Mouse (Mus musculus): ENCODE results near the gene Abhd12b.

Gene Abhd12b

DNA sequence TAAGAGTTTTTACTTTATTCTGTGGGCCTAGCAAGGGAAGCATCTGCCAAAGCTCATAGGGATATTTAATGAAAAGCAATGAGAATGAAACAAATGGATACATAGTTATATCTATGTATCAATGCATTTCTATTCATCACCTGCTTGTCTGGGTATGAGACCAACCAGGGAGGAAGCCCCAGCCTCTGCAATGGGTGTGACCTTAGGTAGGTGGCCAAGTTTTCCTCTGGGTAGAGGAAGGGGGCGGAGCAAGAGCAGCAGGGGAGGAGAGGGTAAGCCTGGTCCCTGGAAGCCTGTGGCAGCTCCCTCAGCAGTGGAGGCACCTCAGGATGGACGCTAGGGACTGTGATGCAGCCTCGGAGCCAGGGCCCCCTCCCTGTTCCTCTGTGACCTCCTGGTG lies at the start of gene Abhd12b:
Gene Abhd12b, plus strand, starts transcription at position 301 of the 400 bp plus-strand sequence.
- no peak for DNase-seq (ENCODE audit: low spot score in 2 of 2)

- DNase-seq (ENCODE audit: low spot score in 2 of 2) = no peak
Observed at GRCm38 (mm10) chr12:70104199-70104598, 49.7 kb upstream of the Abhd12b start.

GRCm38 (mm10) chr12:70104776-70105420 lies 49.0 kb upstream of the Abhd12b start:
- no peak for DNase-seq (ENCODE audit: low spot score in 2 of 2)

- no peak for DNase-seq (ENCODE audit: low spot score in 2 of 2)
Observed at GRCm38 (mm10) chr12:70105885-70106284, 48.1 kb upstream of the Abhd12b start.

DNA sequence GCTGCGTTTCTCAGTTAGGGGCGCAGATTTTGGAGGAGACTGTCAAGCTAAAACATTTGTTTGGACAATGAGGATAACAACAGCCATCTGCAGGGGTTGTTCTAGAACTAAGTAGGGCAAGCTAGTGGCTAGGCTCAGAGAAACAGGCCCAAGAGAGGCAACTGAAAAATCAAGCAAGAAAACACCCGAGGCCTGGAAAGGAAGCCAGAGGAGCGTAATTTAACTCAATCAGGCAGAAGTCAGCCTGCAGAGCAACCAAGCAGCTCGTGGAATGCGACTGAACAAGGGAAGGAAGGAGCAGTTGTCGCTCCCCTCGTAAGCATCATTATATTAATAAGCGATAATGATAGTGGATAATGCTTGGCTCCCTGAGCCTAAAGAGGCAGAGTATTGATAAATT lies 47.4 kb upstream of the Abhd12b start:
- no peak for DNase-seq (ENCODE audit: low spot score in 2 of 2)

- DNase-seq (ENCODE audit: low spot score in 2 of 2) = no peak
Observed at GRCm38 (mm10) chr12:70108104-70108503, 45.8 kb upstream of the Abhd12b start.

DNA sequence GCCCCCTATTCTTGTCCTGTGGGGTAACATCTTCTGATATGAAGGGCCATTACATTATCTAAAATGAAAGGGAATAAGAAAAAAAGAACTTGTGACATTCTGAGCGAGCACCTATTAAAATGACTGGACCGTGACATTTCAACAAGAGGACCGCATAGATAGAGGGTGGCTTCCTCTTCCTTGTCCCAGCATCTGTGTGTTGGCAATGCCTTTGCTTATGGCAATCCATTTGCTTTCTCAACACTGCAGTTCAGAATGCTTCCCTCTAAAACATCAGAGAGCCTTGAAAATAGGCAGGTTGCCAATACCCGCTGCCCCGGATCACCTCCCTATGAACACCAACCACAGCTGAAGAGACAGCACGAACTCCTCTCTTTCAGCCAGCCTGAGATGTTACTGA lies 44.0 kb upstream of the Abhd12b start:
- DNase-seq (ENCODE audit: low spot score in 2 of 2) = peak in 1 of 2 experiments; percentile 28

- DNase-seq (ENCODE audit: low spot score in 2 of 2) = peak; percentile 56 to 76
Observed at GRCm38 (mm10) chr12:70110375-70111116, 43.4 kb upstream of the Abhd12b start.

- DNase-seq (ENCODE audit: low spot score in 2 of 2) = no peak
Observed at GRCm38 (mm10) chr12:70111117-70111366, 42.9 kb upstream of the Abhd12b start.

GRCm38 (mm10) chr12:70111367-70112089 lies 42.4 kb upstream of the Abhd12b start:
- peak in 1 of 2 experiments; percentile 70 for DNase-seq (ENCODE audit: low spot score in 2 of 2)

GRCm38 (mm10) chr12:70112090-70112383 lies 41.9 kb upstream of the Abhd12b start:
- DNase-seq (ENCODE audit: low spot score in 2 of 2) = peak in 1 of 2 experiments; percentile 33

- peak in 1 of 2 experiments; percentile 39 for DNase-seq (ENCODE audit: low spot score in 2 of 2)
Observed at GRCm38 (mm10) chr12:70113351-70113750, 40.6 kb upstream of the Abhd12b start, which contains the start of gene Nin. TSS of gene Nin (minus strand) at chr12:70113717.

GRCm38 (mm10) chr12:70117146-70117545 lies 36.8 kb upstream of the Abhd12b start:
- no peak for DNase-seq (ENCODE audit: low spot score in 2 of 2)

GRCm38 (mm10) chr12:70118721-70119345 lies 35.1 kb upstream of the Abhd12b start:
- peak; percentile 62 to 83 for DNase-seq (ENCODE audit: low spot score in 2 of 2)

DNA sequence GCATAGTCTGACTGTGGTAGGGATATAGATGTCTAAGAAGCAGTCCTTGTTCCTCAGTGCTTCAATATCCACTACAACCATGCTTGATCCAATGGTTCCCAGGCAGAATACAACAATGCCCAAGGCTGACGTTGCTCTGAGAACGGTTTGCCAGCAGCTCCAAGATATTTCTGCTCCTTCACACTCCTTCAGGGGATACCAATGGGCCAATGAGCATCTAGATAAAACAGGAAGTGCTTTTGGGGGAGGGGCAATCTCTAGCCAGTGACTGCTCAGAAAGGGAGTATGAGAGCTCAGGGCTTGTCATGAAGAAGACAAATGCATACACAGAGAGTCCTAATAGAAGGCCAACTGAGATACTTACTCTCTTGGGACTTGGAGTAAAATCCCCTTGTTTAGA lies 34.4 kb upstream of the Abhd12b start:
- no peak for DNase-seq (ENCODE audit: low spot score in 2 of 2)

- DNase-seq (ENCODE audit: low spot score in 2 of 2) = no peak
Observed at GRCm38 (mm10) chr12:70126626-70127025, 27.3 kb upstream of the Abhd12b start.

DNA sequence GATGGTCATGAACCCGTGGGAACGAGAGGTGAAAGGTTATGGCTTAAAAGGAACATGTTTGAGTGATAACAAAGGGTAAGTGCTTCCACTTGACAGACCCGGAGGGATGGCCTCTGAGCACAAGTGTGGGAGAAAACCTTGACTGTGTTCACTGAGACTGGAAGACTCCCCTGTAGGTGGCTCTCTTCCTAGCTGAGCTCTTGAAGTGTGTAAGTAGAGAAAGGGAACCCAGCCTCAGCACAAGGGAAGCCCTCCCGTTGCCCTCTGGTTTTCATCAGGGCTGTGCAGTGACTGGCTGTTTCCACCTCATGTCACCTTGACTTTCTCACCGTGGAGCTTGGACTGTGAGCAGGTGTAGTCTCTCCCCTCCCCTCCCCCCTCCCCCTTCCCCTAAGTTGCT lies 24.8 kb upstream of the Abhd12b start:
- no peak for DNase-seq (ENCODE audit: low spot score in 2 of 2)

DNA sequence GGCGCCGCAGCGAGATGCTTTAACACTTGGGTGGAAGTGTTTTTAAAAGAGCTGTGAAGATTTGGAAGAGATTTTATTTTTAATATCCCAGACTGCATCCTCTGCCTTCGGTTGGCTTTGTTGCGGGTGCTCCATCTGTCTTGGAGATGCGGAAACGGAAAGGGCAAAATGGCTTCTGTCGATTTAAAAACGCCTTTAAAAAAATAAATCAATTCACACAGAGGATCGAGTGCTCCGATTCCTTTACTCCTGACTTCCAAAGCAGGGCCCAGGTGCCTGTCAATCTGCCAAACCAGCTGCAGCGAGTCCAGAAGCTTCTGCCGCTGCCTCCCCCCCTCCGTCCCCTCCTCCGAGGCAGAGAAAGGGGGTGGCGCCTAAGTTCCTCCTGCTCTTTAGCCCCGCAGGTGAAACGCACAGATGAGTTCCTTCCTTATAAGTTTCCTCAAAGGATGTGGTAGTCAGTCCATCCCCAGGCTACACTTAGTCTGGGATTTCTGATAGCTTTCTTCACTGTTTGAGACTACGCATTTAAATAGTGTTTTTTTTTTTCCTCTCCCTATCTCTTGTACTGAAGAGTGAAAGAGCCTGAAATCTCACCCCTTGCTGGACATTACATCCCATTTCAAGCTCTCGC lies 22.8 kb upstream of the Abhd12b start:
- DNase-seq (ENCODE audit: low spot score in 2 of 2) = peak in 1 of 2 experiments; percentile 51

- no peak for DNase-seq (ENCODE audit: low spot score in 2 of 2)
Observed at GRCm38 (mm10) chr12:70134627-70135235, 19.2 kb upstream of the Abhd12b start.

DNA sequence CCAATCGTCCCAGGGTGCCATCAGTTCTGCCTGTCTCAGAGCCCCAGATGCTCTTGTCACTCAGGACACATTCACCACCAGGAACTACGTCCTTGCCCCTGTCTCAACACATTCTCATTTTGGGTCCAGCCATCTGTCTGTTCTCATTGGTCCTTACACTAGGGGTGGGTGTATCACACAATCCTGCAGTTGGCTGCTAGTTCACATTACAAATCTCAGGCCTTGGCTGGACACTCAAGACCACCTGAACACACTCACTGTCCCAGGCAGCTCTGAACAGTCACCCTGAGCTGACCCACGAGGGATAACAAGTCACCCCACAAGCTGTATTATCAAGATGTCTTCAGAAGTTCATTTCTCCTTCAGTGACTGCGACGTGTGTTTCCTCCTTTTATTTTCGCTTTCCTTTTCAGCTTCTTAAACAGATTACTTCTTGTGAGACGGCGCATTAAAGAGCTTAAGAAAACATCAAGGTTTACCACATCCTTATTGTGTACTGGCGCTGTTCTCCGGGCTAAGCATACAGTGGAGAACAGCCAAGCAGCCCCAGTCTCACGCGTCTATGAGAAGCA lies 17.7 kb upstream of the Abhd12b start:
- DNase-seq (ENCODE audit: low spot score in 2 of 2) = no peak

DNA sequence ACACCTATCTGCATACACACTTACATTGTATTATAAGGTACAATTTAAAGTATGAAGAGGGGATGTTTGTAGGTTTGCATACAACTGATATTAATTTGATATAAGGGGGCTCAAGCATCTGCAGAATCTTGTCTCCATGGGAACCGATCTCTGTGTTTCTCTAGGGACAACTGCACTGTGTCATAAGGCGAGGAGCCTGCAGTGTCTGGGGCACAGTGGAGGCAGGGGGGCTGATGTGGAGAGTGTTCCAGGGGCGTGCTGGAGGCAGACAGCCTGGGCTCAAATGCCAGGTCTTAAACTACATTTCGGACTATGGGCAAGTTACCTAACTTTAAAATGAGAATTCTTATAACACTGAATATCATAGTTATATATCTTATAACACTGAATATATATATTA lies 16.8 kb upstream of the Abhd12b start:
- DNase-seq (ENCODE audit: low spot score in 2 of 2) = no peak
